Mouse (Mus musculus) 3134 (cell line): ENCODE measurements around the gene Parp11.
A peak's percentile ranks its signal among the peaks of the same experiment; 100 is the strongest.
"Not testable (repeated sequence)": the region's sequence is repeated elsewhere in the genome, so short reads cannot be mapped to it uniquely, and the experiment has no call there.

Experiments
- DNase-seq: peaks from one replicate; pipeline ENCODE4 v3.0.0-alpha.2; 2011; ENCODE audit warnings: low spot score; ENCODE audit not compliant: insufficient read length; ENCODE audit errors: extremely low read depth

Parp11 gene

GRCm38 (mm10) chr6:127494357-127494756, 47.7 kb downstream of the Parp11 start:
- no peak for DNase-seq

- DNase-seq: no peak
Observed at GRCm38 (mm10) chr6:127495251-127495650, 48.6 kb downstream of the Parp11 start.

GRCm38 (mm10) chr6:127495876-127496275, 49.2 kb downstream of the Parp11 start:
- DNase-seq: no peak

GRCm38 (mm10) chr6:127496841-127497656, 50.4 kb downstream of the Parp11 start:
- DNase-seq: no peak

- no peak for DNase-seq
Observed at GRCm38 (mm10) chr6:127500119-127500518, 53.5 kb downstream of the Parp11 start.

- no peak for DNase-seq
Observed at GRCm38 (mm10) chr6:127500806-127501205, 54.2 kb downstream of the Parp11 start.

- DNase-seq: no peak
Observed at GRCm38 (mm10) chr6:127502530-127502929, 55.9 kb downstream of the Parp11 start.

GRCm38 (mm10) chr6:127513776-127514175, 67.1 kb downstream of the Parp11 start:
- DNase-seq: not testable (repeated sequence)

- DNase-seq: no peak
Observed at GRCm38 (mm10) chr6:127521176-127521575, 74.5 kb downstream of the Parp11 start.

- no peak for DNase-seq
Observed at GRCm38 (mm10) chr6:127522326-127522725, 75.7 kb downstream of the Parp11 start.

GRCm38 (mm10) chr6:127524442-127524841, 77.8 kb downstream of the Parp11 start:
- DNase-seq: no peak

GRCm38 (mm10) chr6:127528625-127529024, 82.0 kb downstream of the Parp11 start:
- DNase-seq: no peak

- DNase-seq: peak; percentile 46
Observed at GRCm38 (mm10) chr6:127529451-127529850, 82.8 kb downstream of the Parp11 start.

GRCm38 (mm10) chr6:127530206-127530605, 83.6 kb downstream of the Parp11 start:
- DNase-seq: no peak

GRCm38 (mm10) chr6:127531412-127532205, 85.0 kb downstream of the Parp11 start:
- DNase-seq: no peak

- no peak for DNase-seq
Observed at GRCm38 (mm10) chr6:127532304-127532703, 85.7 kb downstream of the Parp11 start.

- no peak for DNase-seq
Observed at GRCm38 (mm10) chr6:127533766-127534165, 87.1 kb downstream of the Parp11 start.

GRCm38 (mm10) chr6:127537035-127537434, 90.4 kb downstream of the Parp11 start:
- DNase-seq: no peak

- DNase-seq: no peak
Observed at GRCm38 (mm10) chr6:127538118-127538517, 91.5 kb downstream of the Parp11 start.

- DNase-seq: no peak
Observed at GRCm38 (mm10) chr6:127539226-127539625, 92.6 kb downstream of the Parp11 start.

GRCm38 (mm10) chr6:127539659-127540058, 93.0 kb downstream of the Parp11 start:
- no peak for DNase-seq

- no peak for DNase-seq
Observed at GRCm38 (mm10) chr6:127540517-127540916, 93.9 kb downstream of the Parp11 start.
